Mouse (Mus musculus) midbrain, embryonic 14.5 days (tissue): ENCODE results near the gene Trpv6. TPM values are rescaled to one million over a fixed set of nuclear protein-coding genes. Genes with fewer than 3 reads are reported as not detected.

ENCODE experiments used
- ATAC-seq: fragments of 200-750 bp; cut with Nextera tagmentation; 2 replicates; pipeline ENCODE4 v1.8.0; 2017; ENCODE audit warnings: moderate number of reproducible peaks, moderate library complexity; ENCODE audit not compliant: low FRiP score, low TSS enrichment
- DNase-seq: peaks from one replicate; pipeline ENCODE4 v3.0.0-alpha.2; 2015
- H3K27ac ChIP-seq: fragments of 300-500 bp; sonication (generic); replicated peaks from 2 replicates; pipeline ENCODE4 v1.5.1; 2014; ENCODE audit warnings: mild to moderate bottlenecking, low read depth, low read length, moderate library complexity
- H3K27me3 ChIP-seq: fragments of 300-500 bp; sonication (generic); 2 replicates; pipeline ENCODE4 v1.6.1; 2014; ENCODE audit warnings: low read length, control low read depth, mixed read lengths; ENCODE audit not compliant: control insufficient read depth, insufficient read depth
- H3K36me3 ChIP-seq: fragments of 300-500 bp; sonication (generic); 2 replicates; pipeline ENCODE4 v1.6.1; 2014; ENCODE audit warnings: low read length, control low read depth; ENCODE audit not compliant: control insufficient read depth, insufficient read depth
- H3K4me1 ChIP-seq: fragments of 300-500 bp; sonication (generic); 2 replicates; pipeline ENCODE4 v1.6.1; 2014; ENCODE audit warnings: mild to moderate bottlenecking, antibody characterized with exemption, low read length, control low read depth; ENCODE audit not compliant: control insufficient read depth, insufficient read depth
- H3K4me2 ChIP-seq: fragments of 300-500 bp; sonication (generic); 2 replicates; pipeline ENCODE4 v1.6.1; 2014; ENCODE audit warnings: mild to moderate bottlenecking, low read length, moderate library complexity
- H3K4me3 ChIP-seq: fragments of 300-500 bp; sonication (generic); replicated peaks from 2 replicates; pipeline ENCODE4 v1.5.1; 2014; ENCODE audit warnings: low read depth, low read length
- H3K9ac ChIP-seq: fragments of 300-500 bp; sonication (generic); replicated peaks from 2 replicates; pipeline ENCODE4 v1.6.1; 2014; ENCODE audit warnings: mild to moderate bottlenecking, low read length, moderate library complexity
- H3K9me3 ChIP-seq: fragments of 300-500 bp; sonication (generic); 2 replicates; pipeline ENCODE4 v1.6.1; 2016; ENCODE audit warnings: low read length, control low read depth, mixed read lengths; ENCODE audit not compliant: control insufficient read depth
- WGBS: fragments of 180-500 bp; shearing (Covaris S2); extraction: QIAGEN DNeasy Blood & Tissue Kit; methylation state at CpG from one replicate; pipeline ENCODE4 v1.1.7; 2014; 5-methylcytosine and 5-hydroxymethylcytosine counted together
- polyA plus RNA-seq: library from polyadenylated mRNA; unstranded; fragments of >200 nt; fragmentation: Nextera tagmentation; extraction: Ambion mirVana; gene quantifications from 2 replicates; pipeline ENCODE4 v1.2.1, GENCODE M21; 2014

Gene Trpv6
- polyA plus RNA-seq, 1 experiment from 2014 or later: 1.2 TPM

DNA sequence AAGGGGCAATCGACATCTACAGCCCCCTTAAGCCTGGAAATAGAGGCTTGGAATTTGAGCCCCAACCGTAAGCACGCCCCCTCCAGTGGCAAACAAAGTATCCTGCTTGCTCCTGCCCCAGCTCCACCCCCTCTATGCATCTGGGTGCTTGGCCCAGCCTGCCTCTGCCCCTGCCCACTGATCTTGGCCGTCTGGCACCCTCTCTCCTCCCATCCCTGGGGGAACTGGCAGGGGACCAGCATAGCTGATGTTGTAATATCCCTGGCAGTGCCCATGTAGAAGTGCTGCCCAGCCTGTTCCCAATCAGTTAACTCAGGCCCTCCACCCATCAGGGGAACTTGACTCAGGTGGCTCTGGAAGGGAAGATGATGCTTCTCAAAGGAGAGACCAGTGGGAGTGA, 30.0 kb downstream of the Trpv6 start:
- Histone ChIP-seq H3K9ac (peak overlapping the region; percentile 90), H3K4me3 (peak overlapping the region; percentile 73), H3K36me3 (no peaks in the 10 kb centered on the region), H3K27me3 (no peaks in the 10 kb centered on the region), H3K9me3 (no peaks in the 10 kb centered on the region), H3K4me1 (peaks cover 20% of the 10 kb centered on the region), H3K27ac (peak overlapping the region; percentile 92; the same call in 1 of the 2 replicates), H3K4me2 (peak overlapping the region; percentile 91)
- DNase-seq (peak; percentile 35), ATAC-seq (no peak)
- WGBS: 10% methylated on average over 4 of the region's 4 CpGs

DNA sequence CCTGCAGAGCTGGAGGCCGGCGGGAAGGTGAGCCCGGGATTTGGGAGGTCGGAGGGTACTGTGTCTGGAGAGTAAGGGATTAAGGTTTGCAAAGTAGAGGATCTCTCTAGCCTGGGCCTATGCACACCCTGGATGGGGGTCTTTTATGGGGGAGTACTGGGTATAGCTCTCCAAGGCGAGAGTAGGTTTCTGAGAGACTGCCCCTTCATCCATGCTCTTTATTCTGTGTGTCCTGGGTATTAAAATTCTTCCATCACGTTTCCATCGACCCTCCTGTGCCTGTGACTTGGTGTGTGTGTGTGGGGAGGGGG, 30.5 kb downstream of the Trpv6 start:
- Histone ChIP-seq H3K27ac (peak overlapping the region; percentile 92), H3K4me2 (peak overlapping the region; percentile 91), H3K4me1 (peaks cover 20% of the 10 kb centered on the region), H3K4me3 (peak overlapping the region; percentile 73), H3K9ac (peak overlapping the region; percentile 90), H3K27me3 (no peaks in the 10 kb centered on the region), H3K36me3 (no peaks in the 10 kb centered on the region), H3K9me3 (no peaks in the 10 kb centered on the region)
- DNase-seq: no peak
- ATAC-seq: peak; percentile 38
- 0% methylated on average over 7 of the region's 7 CpGs for WGBS

DNA sequence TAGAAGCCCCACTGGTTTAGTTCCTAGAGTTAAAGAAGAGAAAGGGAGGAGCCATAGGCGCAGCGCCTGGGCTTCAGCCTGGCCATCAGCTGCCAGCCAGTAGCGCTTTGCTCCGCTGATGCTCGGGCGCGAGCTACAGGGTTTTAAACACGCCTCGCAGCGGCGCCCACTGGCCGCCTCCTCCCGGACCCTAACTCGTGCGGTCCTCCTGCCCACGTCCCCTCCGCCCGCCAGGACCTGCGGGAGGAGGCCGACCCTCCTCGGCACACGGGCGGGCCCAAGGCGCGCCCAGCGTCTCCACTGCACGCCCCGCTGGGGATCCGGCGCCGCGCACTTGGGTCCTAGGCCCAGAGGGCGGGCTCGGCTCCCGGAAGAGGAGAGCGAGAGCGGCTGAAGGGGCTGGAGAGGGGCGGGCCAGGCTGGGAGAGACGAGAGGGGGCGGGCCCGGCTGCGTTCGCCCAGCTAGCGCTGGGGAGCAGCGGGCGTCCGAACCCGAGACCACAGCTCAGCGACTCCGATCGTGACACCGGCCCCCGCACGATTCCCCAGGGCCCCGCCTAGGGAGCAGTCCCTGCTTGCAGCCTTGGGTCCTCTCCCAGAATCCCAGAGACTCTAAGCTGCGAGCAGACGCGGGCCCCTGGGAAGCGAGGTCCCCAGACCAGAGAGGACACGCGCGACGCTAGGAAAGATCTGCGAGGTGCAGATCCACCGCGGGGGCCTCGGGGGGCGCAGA, 31.0 kb downstream of the Trpv6 start, which contains the start of gene Ephb6:
Ephb6 (plus strand) TSS at position 422 of the 733 bp plus-strand sequence.
- no peaks in the 10 kb centered on the region for H3K9me3 ChIP-seq
- H3K27ac ChIP-seq: peak within 1 kb of the TSS; percentile 92
- WGBS: under 1% methylated on average over 68 of the region's 68 CpGs
- H3K36me3 ChIP-seq: no peaks in the 10 kb centered on the region
- peaks cover 20% of the 10 kb centered on the region for H3K4me1 ChIP-seq
- peak within 1 kb of the TSS; percentile 90 for H3K9ac ChIP-seq
- peak within 1 kb of the TSS; percentile 91 for H3K4me2 ChIP-seq
- DNase-seq: peak; percentile 90
- peak; percentile 91 for ATAC-seq
- H3K4me3 ChIP-seq: peak within 1 kb of the TSS; percentile 73
- no peaks in the 10 kb centered on the region for H3K27me3 ChIP-seq

DNA sequence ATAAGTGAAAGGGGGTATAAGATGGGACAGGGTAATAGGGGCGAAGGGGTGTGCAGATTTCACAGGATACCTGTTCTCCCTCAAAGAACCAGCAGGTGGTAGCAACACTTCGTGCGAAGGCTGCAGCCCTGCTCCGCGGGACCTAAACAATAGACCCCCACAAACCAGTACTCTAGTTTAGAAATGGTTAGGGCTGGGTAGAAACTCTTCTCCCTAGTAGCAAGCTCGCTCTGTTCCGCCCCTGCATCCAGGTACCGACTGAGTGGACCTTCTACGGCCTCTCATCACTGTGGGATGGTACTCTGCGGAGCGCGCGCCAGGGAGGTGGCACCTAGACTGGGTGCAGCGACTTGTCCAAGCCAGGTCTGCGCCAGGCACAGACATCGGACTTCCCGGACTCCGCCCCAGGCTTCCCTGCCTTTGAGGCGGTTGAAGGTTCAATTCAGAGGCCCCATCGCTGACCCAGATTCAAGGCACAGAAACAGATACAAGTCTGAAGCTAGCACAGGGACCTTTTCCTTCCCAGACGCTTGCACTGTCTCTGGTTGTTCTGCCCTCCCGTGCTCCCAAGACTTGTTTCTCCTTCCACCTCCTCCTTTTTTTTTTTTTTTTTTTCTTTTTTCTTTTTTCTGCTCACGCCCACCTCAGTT, 31.7 kb downstream of the Trpv6 start:
- H3K9ac ChIP-seq: peak overlapping the region; percentile 90
- peak overlapping the region; percentile 92 for H3K27ac ChIP-seq
- no peaks in the 10 kb centered on the region for H3K36me3 ChIP-seq
- DNase-seq: peak; percentile 91
- H3K27me3 ChIP-seq: no peaks in the 10 kb centered on the region
- ATAC-seq: peak; percentile 77
- H3K4me1 ChIP-seq: peaks cover 20% of the 10 kb centered on the region
- peak overlapping the region; percentile 73 for H3K4me3 ChIP-seq
- WGBS: under 1% methylated on average over 23 of the region's 23 CpGs
- H3K9me3 ChIP-seq: no peaks in the 10 kb centered on the region
- peak overlapping the region; percentile 91 for H3K4me2 ChIP-seq

DNA sequence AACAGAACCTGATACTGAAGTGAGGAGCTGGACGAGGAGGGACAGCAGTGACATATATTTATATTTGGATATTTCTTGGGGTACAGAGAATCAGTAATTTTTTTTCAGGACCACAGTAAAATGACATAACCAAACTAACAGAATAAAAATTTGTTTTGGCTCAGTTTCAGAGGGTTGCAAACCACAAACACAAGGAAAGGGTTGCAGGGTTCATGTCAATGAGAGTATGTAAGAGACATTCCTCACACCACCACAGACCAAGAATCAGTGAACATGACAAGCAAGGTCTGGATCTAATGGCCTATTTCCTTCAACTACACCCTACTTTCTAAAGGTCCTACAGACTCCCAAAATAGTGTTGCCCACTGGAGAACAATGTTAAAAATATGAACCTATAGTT, 54.0 kb downstream of the Trpv6 start:
- H3K9ac ChIP-seq: no peak overlapping the region
- H3K4me2 ChIP-seq: no peak overlapping the region
- no peaks in the 10 kb centered on the region for H3K27me3 ChIP-seq
- DNase-seq: no peak
- WGBS: 92% methylated on average over 1 of the region's 1 CpGs
- H3K4me3 ChIP-seq: no peak overlapping the region
- H3K27ac ChIP-seq: no peak overlapping the region
- no peak for ATAC-seq
- 0 out of 2 replicates have a peak, but pooled peaks cover 5% of the 10 kb centered on the region for H3K4me1 ChIP-seq
- H3K9me3 ChIP-seq: no peaks in the 10 kb centered on the region
- no peaks in the 10 kb centered on the region for H3K36me3 ChIP-seq

DNA sequence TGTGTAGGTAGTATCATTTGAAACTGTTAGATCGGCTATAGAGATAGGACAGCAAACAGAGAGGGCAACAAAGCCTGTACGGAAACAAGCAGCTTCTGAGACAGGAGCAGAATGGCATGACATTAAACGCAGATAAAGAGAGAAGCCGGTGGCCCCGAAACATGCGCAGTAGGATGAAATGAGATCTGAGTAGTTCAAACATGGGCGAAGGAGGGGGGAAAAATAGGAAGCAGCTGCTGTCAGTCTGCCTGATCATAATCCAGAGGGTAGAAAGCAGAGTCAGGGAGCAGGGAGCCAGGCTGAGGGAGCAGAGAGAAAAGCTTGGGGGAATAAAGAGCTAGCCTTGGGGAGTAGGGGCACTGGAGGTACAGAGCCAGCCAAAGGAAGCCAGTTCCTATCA, 54.9 kb downstream of the Trpv6 start:
- Histone ChIP-seq H3K36me3 (no peaks in the 10 kb centered on the region), H3K9ac (no peak overlapping the region), H3K4me3 (no peak overlapping the region), H3K27me3 (no peaks in the 10 kb centered on the region), H3K4me1 (0 out of 2 replicates have a peak, but pooled peaks cover 5% of the 10 kb centered on the region), H3K27ac (peak overlapping the region; percentile 55; the same call in 1 of the 2 replicates), H3K9me3 (no peaks in the 10 kb centered on the region), H3K4me2 (no peak overlapping the region)
- 35% methylated on average over 7 of the region's 7 CpGs for WGBS
- ATAC-seq: peak; percentile 53; the same call in 1 of the 2 replicates
- peak; percentile 58 for DNase-seq

DNA sequence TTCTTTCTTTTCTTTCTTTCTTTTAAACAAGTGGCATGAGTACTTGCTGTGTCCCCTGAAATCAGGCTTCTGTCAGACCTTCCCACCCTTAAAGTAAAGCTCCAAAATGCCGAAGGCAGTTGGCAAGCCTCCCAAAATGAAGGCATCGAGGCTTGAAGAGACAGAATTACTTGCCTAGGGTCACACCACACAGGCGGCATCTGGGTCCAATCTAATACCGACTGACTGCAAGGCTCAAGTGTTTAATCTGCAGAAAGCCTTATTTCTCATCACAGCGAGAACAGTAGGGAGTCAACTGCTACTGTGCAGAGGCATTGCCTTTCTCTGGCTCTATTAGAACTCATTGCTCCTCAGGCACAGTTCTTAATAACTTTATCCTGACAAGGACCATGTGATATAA, 58.9 kb downstream of the Trpv6 start:
- H3K4me3 ChIP-seq: no peak overlapping the region
- 0 out of 2 replicates have a peak, but pooled peaks cover 5% of the 10 kb centered on the region for H3K4me1 ChIP-seq
- no peaks in the 10 kb centered on the region for H3K9me3 ChIP-seq
- H3K27ac ChIP-seq: no peak overlapping the region
- no peaks in the 10 kb centered on the region for H3K36me3 ChIP-seq
- H3K9ac ChIP-seq: no peak overlapping the region
- H3K4me2 ChIP-seq: no peak overlapping the region
- ATAC-seq: no peak
- WGBS: 53% methylated on average over 5 of the region's 5 CpGs
- peak; percentile 59 for DNase-seq
- H3K27me3 ChIP-seq: no peaks in the 10 kb centered on the region

DNA sequence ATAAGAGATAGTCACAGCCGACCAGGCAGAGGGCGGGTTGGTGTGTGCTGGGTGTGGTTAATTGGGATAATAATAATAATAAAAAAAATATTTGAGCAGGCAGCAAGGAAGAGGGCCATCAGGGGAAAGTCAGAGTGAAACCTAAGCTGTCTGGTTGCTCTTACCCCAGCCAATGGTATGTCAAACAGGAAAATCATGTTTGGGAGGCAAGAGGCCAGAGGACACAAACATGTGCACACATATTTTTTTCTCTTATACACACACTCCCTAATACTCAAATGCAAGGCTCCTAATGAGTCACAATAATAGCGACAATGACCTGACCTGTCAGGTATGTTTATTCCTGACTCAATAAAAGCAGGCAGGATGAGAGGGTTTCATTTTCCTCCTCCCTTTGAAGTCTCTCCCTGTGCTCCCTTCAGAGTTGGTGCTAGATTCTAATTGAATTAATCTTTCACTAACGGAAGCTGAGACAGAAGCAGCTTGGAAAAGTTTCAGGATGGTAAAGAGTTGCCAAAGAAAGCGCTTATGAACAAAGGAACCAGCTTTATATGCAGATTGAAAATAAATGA, 59.6 kb downstream of the Trpv6 start:
- Histone ChIP-seq H3K4me2 (no peak overlapping the region), H3K4me1 (0 out of 2 replicates have a peak, but pooled peaks cover 5% of the 10 kb centered on the region), H3K27me3 (no peaks in the 10 kb centered on the region), H3K4me3 (no peak overlapping the region), H3K9ac (no peak overlapping the region), H3K27ac (no peak overlapping the region), H3K9me3 (no peaks in the 10 kb centered on the region), H3K36me3 (no peaks in the 10 kb centered on the region)
- ATAC-seq (no peak), DNase-seq (no peak)
- WGBS: 66% methylated on average over 5 of the region's 5 CpGs
